Mouse (Mus musculus): ENCODE data around the gene Cdh4. TPM values are rescaled to one million over a fixed set of nuclear protein-coding genes. Genes with fewer than 3 reads are reported as not detected.

Gene Cdh4
- total and polyA plus RNA-seq, 2 experiments from 2014 or later: 0.51 to 2.1 TPM

- H3K4me2 ChIP-seq (ENCODE audit: low read depth, low read length): no peak overlapping the region
- H3K27me3 ChIP-seq (ENCODE audit: control insufficient read depth, insufficient read depth, low read length): peaks cover 55% of the 10 kb centered on the region
- 0 out of 2 replicates have a peak, but pooled peaks cover 5% of the 10 kb centered on the region for H3K9me3 ChIP-seq (replicated peaks; ENCODE audit: control insufficient read depth, low read length)
- H3K4me1 ChIP-seq (ENCODE audit: control insufficient read depth, insufficient read depth): no peaks in the 10 kb centered on the region
- ATAC-seq (ENCODE audit: insufficient read depth, low read depth) (no peak), DNase-seq (ENCODE audit: low spot score) (no peak)
- no peak overlapping the region for H3K27ac ChIP-seq (ENCODE audit: low read depth)
- TF ChIP-seq CTCF (IDR thresholded peaks at IDR 0.05; ENCODE audit: low read depth): no peak
- no peak for TF ChIP-seq EP300 (IDR thresholded peaks at IDR 0.05; ENCODE audit: low read depth)
- H3K4me3 ChIP-seq (ENCODE audit: low read depth, low read length): peak overlapping the region; percentile 60; the same call in 1 of the 2 replicates
- 27% methylated on average over 11 of the region's 11 CpGs for WGBS
- H3K9ac ChIP-seq (replicated peaks; ENCODE audit: low read depth, low read length): no peak overlapping the region
- no peaks in the 10 kb centered on the region for H3K36me3 ChIP-seq (replicated peaks; ENCODE audit: control insufficient read depth, insufficient read depth, low read length)
These were observed 1.7 kb downstream of the Cdh4 start for GRCm38 (mm10) chr2:179443959-179444358.

- H3K27me3 ChIP-seq (ENCODE audit: control insufficient read depth, insufficient read depth, low read length): peaks cover 23% of the 10 kb centered on the region
- H3K36me3 ChIP-seq (replicated peaks; ENCODE audit: control insufficient read depth, insufficient read depth, low read length): no peaks in the 10 kb centered on the region
- no peak overlapping the region for H3K4me3 ChIP-seq (ENCODE audit: low read depth, low read length)
- 86% methylated on average over 4 of the region's 4 CpGs for WGBS
- no peak overlapping the region for H3K9ac ChIP-seq (replicated peaks; ENCODE audit: low read depth, low read length)
- H3K4me1 ChIP-seq (ENCODE audit: control insufficient read depth, insufficient read depth): no peaks in the 10 kb centered on the region
- no peak for DNase-seq (ENCODE audit: low spot score)
- no peak overlapping the region for H3K4me2 ChIP-seq (ENCODE audit: low read depth, low read length)
- ATAC-seq (ENCODE audit: insufficient read depth, low read depth): no peak
- TF ChIP-seq CTCF (IDR thresholded peaks at IDR 0.05; ENCODE audit: low read depth): no peak
- no peak for TF ChIP-seq EP300 (IDR thresholded peaks at IDR 0.05; ENCODE audit: low read depth)
- no peak overlapping the region for H3K27ac ChIP-seq (ENCODE audit: low read depth)
- peaks cover 12% of the 10 kb centered on the region for H3K9me3 ChIP-seq (replicated peaks; ENCODE audit: control insufficient read depth, low read length)
These were observed 6.0 kb downstream of the Cdh4 start for GRCm38 (mm10) chr2:179448256-179448655.

- H3K4me2 ChIP-seq (ENCODE audit: low read depth, low read length): no peak overlapping the region
- H3K9ac ChIP-seq (replicated peaks; ENCODE audit: low read depth, low read length): no peak overlapping the region
- H3K36me3 ChIP-seq (replicated peaks; ENCODE audit: control insufficient read depth, insufficient read depth, low read length): no peaks in the 10 kb centered on the region
- no peak overlapping the region for H3K27ac ChIP-seq (ENCODE audit: low read depth)
- no peak overlapping the region for H3K4me3 ChIP-seq (ENCODE audit: low read depth, low read length)
- 92% methylated on average over 1 of the region's 1 CpGs for WGBS
- ATAC-seq (ENCODE audit: insufficient read depth, low read depth) (no peak), DNase-seq (ENCODE audit: low spot score) (no peak)
- no peaks in the 10 kb centered on the region for H3K4me1 ChIP-seq (ENCODE audit: control insufficient read depth, insufficient read depth)
- H3K27me3 ChIP-seq (ENCODE audit: control insufficient read depth, insufficient read depth, low read length): peaks cover 15% of the 10 kb centered on the region
- TF ChIP-seq EP300 (IDR thresholded peaks at IDR 0.05; ENCODE audit: low read depth) (no peak), CTCF (IDR thresholded peaks at IDR 0.05; ENCODE audit: low read depth) (no peak)
- peaks cover 17% of the 10 kb centered on the region for H3K9me3 ChIP-seq (replicated peaks; ENCODE audit: control insufficient read depth, low read length)
These were observed 6.8 kb downstream of the Cdh4 start for GRCm38 (mm10) chr2:179449018-179449417.

- Histone ChIP-seq H3K36me3 (replicated peaks; ENCODE audit: control insufficient read depth, insufficient read depth, low read length) (no peaks in the 10 kb centered on the region), H3K27ac (ENCODE audit: low read depth) (no peak overlapping the region), H3K9ac (replicated peaks; ENCODE audit: low read depth, low read length) (no peak overlapping the region), H3K4me1 (ENCODE audit: control insufficient read depth, insufficient read depth) (no peaks in the 10 kb centered on the region), H3K9me3 (replicated peaks; ENCODE audit: control insufficient read depth, low read length) (peaks cover 87% of the 10 kb centered on the region), H3K4me2 (ENCODE audit: low read depth, low read length) (no peak overlapping the region), H3K27me3 (ENCODE audit: control insufficient read depth, insufficient read depth, low read length) (no peaks in the 10 kb centered on the region), H3K4me3 (ENCODE audit: low read depth, low read length) (no peak overlapping the region)
- DNase-seq (ENCODE audit: low spot score) (no peak), ATAC-seq (ENCODE audit: insufficient read depth, low read depth) (no peak)
- 79% methylated on average over 4 of the region's 4 CpGs for WGBS
- TF ChIP-seq EP300 (IDR thresholded peaks at IDR 0.05; ENCODE audit: low read depth): no peak
- TF ChIP-seq CTCF (IDR thresholded peaks at IDR 0.05; ENCODE audit: low read depth): no peak
These were observed 17.0 kb downstream of the Cdh4 start for GRCm38 (mm10) chr2:179459196-179459595.

- no peaks in the 10 kb centered on the region for H3K36me3 ChIP-seq (replicated peaks; ENCODE audit: control insufficient read depth, insufficient read depth, low read length)
- H3K9me3 ChIP-seq (replicated peaks; ENCODE audit: control insufficient read depth, low read length): peaks cover 89% of the 10 kb centered on the region
- H3K9ac ChIP-seq (replicated peaks; ENCODE audit: low read depth, low read length): no peak overlapping the region
- no peak overlapping the region for H3K4me3 ChIP-seq (ENCODE audit: low read depth, low read length)
- no peak overlapping the region for H3K27ac ChIP-seq (ENCODE audit: low read depth)
- no peak overlapping the region for H3K4me2 ChIP-seq (ENCODE audit: low read depth, low read length)
- ATAC-seq (ENCODE audit: insufficient read depth, low read depth) (no peak), DNase-seq (ENCODE audit: low spot score) (no peak)
- no peaks in the 10 kb centered on the region for H3K27me3 ChIP-seq (ENCODE audit: control insufficient read depth, insufficient read depth, low read length)
- WGBS: 86% methylated on average over 2 of the region's 2 CpGs
- TF ChIP-seq EP300 (IDR thresholded peaks at IDR 0.05; ENCODE audit: low read depth) (no peak), CTCF (IDR thresholded peaks at IDR 0.05; ENCODE audit: low read depth) (no peak)
- H3K4me1 ChIP-seq (ENCODE audit: control insufficient read depth, insufficient read depth): no peaks in the 10 kb centered on the region
These were observed 17.4 kb downstream of the Cdh4 start for GRCm38 (mm10) chr2:179459606-179460005.

GRCm38 (mm10) chr2:179463514-179463913 lies 21.3 kb downstream of the Cdh4 start:
- Histone ChIP-seq H3K9me3 (replicated peaks; ENCODE audit: control insufficient read depth, low read length) (peaks cover 93% of the 10 kb centered on the region), H3K4me3 (ENCODE audit: low read depth, low read length) (no peak overlapping the region), H3K27ac (ENCODE audit: low read depth) (no peak overlapping the region), H3K36me3 (replicated peaks; ENCODE audit: control insufficient read depth, insufficient read depth, low read length) (no peaks in the 10 kb centered on the region), H3K4me2 (ENCODE audit: low read depth, low read length) (no peak overlapping the region), H3K4me1 (ENCODE audit: control insufficient read depth, insufficient read depth) (no peaks in the 10 kb centered on the region), H3K9ac (replicated peaks; ENCODE audit: low read depth, low read length) (no peak overlapping the region), H3K27me3 (ENCODE audit: control insufficient read depth, insufficient read depth, low read length) (no peaks in the 10 kb centered on the region)
- ATAC-seq (ENCODE audit: insufficient read depth, low read depth) (no peak), DNase-seq (ENCODE audit: low spot score) (no peak)
- TF ChIP-seq CTCF (IDR thresholded peaks at IDR 0.05; ENCODE audit: low read depth) (no peak), EP300 (IDR thresholded peaks at IDR 0.05; ENCODE audit: low read depth) (no peak)
- 82% methylated on average over 4 of the region's 4 CpGs for WGBS

Data from heart, postnatal 0 days (tissue).